Mouse (Mus musculus) hindbrain, embryonic 15.5 days (tissue): ENCODE measurements at regions not wholly inside any gene's neighbourhood (a gene's known extent, or its start where the extent isn't known, plus 50 kb on each side); places are given as distances from the start of the nearest gene placed in this dataset.
A peak's percentile ranks its signal among the peaks of the same experiment; 100 is the strongest.
"Not testable (repeated sequence)": the region's sequence is repeated elsewhere in the genome, so short reads cannot be mapped to it uniquely, and the experiment has no call there.

Experiments used
- ATAC-seq: fragments of 200-750 bp; cut with Nextera tagmentation; 2 replicates; pipeline ENCODE4 v1.8.0; 2017; ENCODE audit warnings: low read depth, moderate number of reproducible peaks, moderate TSS enrichment; ENCODE audit not compliant: low FRiP score
- H3K27ac ChIP-seq: fragments of 300-500 bp; sonication (generic); replicated peaks from 2 replicates; pipeline ENCODE4 v1.5.1; 2015; ENCODE audit warnings: mild to moderate bottlenecking, inconsistent platforms
- H3K27me3 ChIP-seq: fragments of 300-500 bp; sonication (generic); 2 replicates; pipeline ENCODE4 v1.6.1; 2015; ENCODE audit warnings: control low read depth, inconsistent platforms
- H3K36me3 ChIP-seq: fragments of 300-500 bp; sonication (generic); 2 replicates; pipeline ENCODE4 v1.6.1; 2015; ENCODE audit warnings: control low read depth, inconsistent platforms
- H3K4me1 ChIP-seq: fragments of 300-500 bp; sonication (generic); replicated peaks from 2 replicates; pipeline ENCODE4 v1.6.1; 2015; ENCODE audit warnings: control low read depth, inconsistent platforms
- H3K4me2 ChIP-seq: fragments of 300-500 bp; sonication (generic); 2 replicates; pipeline ENCODE4 v1.6.1; 2015; ENCODE audit warnings: moderate library complexity, mild to moderate bottlenecking, inconsistent platforms
- H3K4me3 ChIP-seq: fragments of 300-500 bp; sonication (generic); 2 replicates; pipeline ENCODE4 v1.5.1; 2015; ENCODE audit warnings: mild to moderate bottlenecking, inconsistent platforms
- H3K9ac ChIP-seq: fragments of 300-500 bp; sonication (generic); 2 replicates; pipeline ENCODE4 v1.6.1; 2015; ENCODE audit warnings: inconsistent platforms
- H3K9me3 ChIP-seq: fragments of 300-500 bp; sonication (generic); 2 replicates; pipeline ENCODE4 v1.6.1; 2016; ENCODE audit warnings: control low read depth, inconsistent platforms
- WGBS: fragments of 180-500 bp; shearing (Covaris S2); methylation state at CpG from one replicate; pipeline ENCODE4 v1.1.7; 2015; 5-methylcytosine and 5-hydroxymethylcytosine counted together

DNA sequence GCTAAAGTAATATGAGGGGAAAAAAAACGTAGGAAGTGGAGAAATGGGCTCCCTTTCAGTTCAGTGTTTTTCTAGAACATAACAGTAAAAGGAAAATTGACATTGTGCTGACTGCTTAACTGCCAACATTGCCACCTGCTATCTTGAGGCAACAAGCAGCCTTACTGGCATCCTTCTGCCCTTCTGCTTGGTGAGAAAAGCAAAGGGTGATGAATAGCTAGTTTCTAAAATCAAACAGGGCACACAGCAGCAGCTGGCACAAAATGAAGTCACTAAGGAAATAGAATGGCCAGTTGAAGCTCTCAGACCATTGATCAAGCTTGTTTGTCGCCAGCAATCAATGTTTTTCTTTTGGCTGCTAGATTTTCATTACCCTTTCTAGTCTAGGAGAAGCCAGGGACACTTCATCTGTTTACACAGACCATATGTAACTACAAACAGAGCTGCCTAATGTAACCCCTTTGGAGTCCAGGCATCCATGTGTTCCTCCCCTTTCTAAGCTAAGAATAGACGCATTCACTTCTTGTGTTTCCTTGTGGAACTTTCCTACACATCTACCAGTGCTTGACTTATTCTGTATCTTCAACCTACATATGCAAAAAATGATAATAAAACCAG is 314.2 kb upstream of the Col8a1 start:
- H3K27me3 ChIP-seq = no peaks in the 10 kb centered on the region
- 66% methylated on average over 3 of the region's 3 CpGs for WGBS
- H3K9ac ChIP-seq = no peak overlapping the region
- H3K9me3 ChIP-seq = no peaks in the 10 kb centered on the region
- H3K4me2 ChIP-seq = no peak overlapping the region
- H3K4me3 ChIP-seq = no peak overlapping the region
- peak; percentile 76; the same call in 1 of the 2 replicates for ATAC-seq
- no peaks in the 10 kb centered on the region for H3K4me1 ChIP-seq
- H3K27ac ChIP-seq = no peak overlapping the region
- no peaks in the 10 kb centered on the region for H3K36me3 ChIP-seq

DNA sequence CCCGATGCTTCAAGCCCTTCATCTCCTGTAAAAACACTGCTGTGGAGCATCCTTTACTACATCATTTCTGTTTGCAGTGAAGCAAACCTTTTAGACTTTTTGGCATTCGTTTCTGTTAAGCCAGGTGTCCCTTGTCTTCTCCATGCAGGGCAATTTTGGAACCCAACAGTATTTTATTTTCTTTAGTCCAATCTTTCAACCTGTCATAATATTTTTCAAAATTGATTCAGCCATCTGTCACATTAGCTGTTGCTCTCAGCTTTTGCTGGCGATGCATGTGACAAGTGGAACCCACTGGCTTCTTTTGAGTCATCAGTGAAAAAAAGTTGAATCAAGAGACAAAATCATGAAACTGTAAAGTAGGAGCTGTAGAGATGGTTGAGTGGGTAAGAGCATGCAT is 317.9 kb upstream of the Col8a1 start:
- Histone ChIP-seq H3K4me2 (no peak overlapping the region), H3K36me3 (no peaks in the 10 kb centered on the region), H3K4me3 (no peak overlapping the region), H3K9ac (no peak overlapping the region), H3K27ac (no peak overlapping the region), H3K4me1 (no peaks in the 10 kb centered on the region), H3K9me3 (no peaks in the 10 kb centered on the region), H3K27me3 (no peaks in the 10 kb centered on the region)
- WGBS = 82% methylated on average over 3 of the region's 3 CpGs
- no peak for ATAC-seq

DNA sequence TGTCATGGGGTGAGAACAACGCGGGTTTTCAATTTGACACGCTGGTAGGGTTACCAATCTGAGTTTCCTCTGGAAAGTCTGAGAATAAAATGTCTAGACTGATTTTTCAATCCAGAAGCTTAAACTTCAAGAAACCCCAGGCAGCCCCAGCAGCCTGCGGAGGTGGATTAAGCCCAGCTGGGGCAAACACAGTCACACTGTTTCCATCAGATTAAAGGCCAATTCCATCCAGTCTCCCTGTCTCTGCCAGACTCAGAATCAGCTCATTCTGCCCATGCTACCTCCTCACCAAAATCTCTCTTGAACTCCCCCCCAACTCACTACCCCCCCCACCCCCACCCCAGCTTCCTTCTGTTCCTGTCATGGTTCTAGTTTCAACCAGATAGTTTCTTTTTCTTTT is 307.9 kb upstream of the Dcbld2 start:
- 51% methylated on average over 4 of the region's 4 CpGs for WGBS
- Histone ChIP-seq H3K36me3 (no peaks in the 10 kb centered on the region), H3K4me3 (no peak overlapping the region), H3K27me3 (no peaks in the 10 kb centered on the region), H3K4me1 (no peaks in the 10 kb centered on the region), H3K9me3 (no peaks in the 10 kb centered on the region), H3K27ac (no peak overlapping the region), H3K9ac (no peak overlapping the region), H3K4me2 (no peak overlapping the region)
- ATAC-seq = no peak

DNA sequence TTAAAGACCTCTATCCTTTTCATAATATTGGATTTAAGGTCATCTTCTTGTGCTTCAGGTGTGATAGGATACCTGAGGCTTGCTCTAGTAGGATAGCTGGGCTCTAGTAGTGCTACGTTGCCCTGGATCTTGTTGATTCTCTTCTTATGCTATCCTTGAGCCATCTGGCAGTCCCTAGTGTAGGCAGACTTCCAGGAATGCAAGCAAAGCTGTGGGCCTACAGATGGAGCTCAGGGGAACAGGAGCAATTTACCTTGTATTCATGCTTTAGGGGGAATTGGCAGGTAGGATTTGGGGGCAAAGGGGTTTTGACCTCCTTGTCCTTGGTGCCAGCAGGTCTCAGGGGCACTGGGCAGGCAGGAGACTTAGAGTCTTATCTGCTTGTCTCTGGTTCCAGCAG is 297.8 kb upstream of the Dcbld2 start:
- WGBS = 90% methylated on average over 1 of the region's 1 CpGs
- Histone ChIP-seq H3K4me1 (no peaks in the 10 kb centered on the region), H3K36me3 (no peaks in the 10 kb centered on the region), H3K4me3 (no peak overlapping the region), H3K9ac (no peak overlapping the region), H3K27ac (no peak overlapping the region), H3K9me3 (no peaks in the 10 kb centered on the region), H3K4me2 (no peak overlapping the region), H3K27me3 (no peaks in the 10 kb centered on the region)
- no peak for ATAC-seq

DNA sequence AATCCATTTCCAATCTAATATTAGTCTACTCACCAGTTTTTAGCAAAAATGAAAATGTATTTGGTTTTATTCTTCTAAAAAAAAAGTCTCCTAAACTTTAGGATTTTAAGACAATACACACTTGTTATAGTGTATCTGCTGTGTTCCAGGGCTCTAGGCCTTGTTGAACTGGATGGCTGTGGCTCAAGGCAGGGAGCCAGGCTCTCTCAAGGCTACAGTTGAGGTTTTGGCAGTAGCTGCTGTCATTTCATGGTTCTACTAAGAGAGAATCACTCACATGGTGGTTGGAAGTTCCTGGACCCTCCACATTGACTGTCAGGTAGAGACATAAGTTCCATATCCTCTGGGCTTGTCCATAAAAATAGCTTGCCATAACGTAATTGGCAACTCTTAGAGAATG is 282.2 kb upstream of the Dcbld2 start:
- Histone ChIP-seq H3K9ac (no peak overlapping the region), H3K27ac (no peak overlapping the region), H3K9me3 (no peaks in the 10 kb centered on the region), H3K36me3 (no peaks in the 10 kb centered on the region), H3K4me2 (no peak overlapping the region), H3K4me1 (no peaks in the 10 kb centered on the region), H3K4me3 (no peak overlapping the region), H3K27me3 (no peaks in the 10 kb centered on the region)
- ATAC-seq = no peak
- WGBS = 85% methylated on average over 1 of the region's 1 CpGs

DNA sequence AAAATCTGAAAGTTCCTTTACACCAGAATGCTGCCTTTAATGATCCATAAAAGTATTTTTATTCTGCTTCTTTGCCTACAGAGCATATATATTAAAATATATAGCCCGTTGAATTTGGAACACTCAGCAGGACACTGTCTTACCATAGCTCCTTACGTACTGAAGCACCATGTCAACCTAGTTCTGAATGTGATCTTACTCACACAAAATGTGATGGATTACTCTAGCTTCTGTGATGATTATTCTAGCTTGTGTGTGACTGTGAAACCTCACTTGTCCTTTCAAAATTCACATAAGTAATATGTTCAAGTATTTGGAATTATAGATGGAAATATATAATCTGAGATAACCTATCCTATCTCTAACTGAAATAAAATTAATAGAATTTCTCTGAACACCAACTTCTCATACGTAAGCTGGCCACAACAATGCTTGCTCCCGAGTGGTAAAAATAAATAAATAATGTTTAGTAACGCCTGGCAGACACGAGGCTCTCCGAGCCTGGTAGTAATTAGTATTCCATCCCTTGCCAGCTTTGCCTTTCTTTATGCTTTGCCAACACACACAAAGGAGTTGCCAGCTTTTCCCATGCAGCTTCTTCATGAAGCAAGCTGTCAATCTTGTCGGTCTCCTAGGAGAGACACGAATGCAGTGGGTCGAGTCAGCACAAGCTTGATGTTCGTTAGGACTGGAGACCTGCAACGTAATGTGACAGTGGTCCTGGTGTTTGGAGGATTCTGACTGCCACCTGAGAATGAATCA is 271.9 kb upstream of the Dcbld2 start:
- ATAC-seq = peak; percentile 91
- Histone ChIP-seq H3K4me1 (no peaks in the 10 kb centered on the region), H3K4me2 (peak overlapping the region; percentile 38), H3K9me3 (no peaks in the 10 kb centered on the region), H3K9ac (no peak overlapping the region), H3K4me3 (0 out of 2 replicates have a peak overlapping the region, but pooled peaks have one; percentile 1), H3K36me3 (no peaks in the 10 kb centered on the region), H3K27ac (no peak overlapping the region), H3K27me3 (no peaks in the 10 kb centered on the region)
- 20% methylated on average over 12 of the region's 12 CpGs for WGBS

DNA sequence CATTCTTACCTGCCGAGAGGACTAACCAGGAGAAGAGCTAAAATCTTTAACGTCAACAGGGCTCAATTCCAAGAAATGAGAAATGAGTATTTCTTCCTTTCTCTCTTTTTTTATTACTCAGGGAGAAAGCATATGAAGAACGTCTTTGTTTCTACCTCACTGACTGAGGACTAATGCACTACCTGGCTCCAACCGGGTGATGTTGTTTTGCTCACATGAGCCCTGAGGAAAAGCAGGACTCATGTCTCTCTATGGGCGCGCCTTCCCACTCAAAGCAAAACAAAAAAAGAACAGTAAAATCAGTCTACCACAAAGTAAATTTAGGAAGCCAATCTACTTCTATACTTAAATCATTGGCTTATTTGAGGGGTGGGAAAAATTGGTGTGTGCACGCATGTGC is 271.3 kb upstream of the Dcbld2 start:
- ATAC-seq = peak; percentile 48; the same call in 1 of the 2 replicates
- no peak overlapping the region for H3K27ac ChIP-seq
- no peak overlapping the region for H3K9ac ChIP-seq
- no peaks in the 10 kb centered on the region for H3K36me3 ChIP-seq
- H3K27me3 ChIP-seq = no peaks in the 10 kb centered on the region
- 72% methylated on average over 7 of the region's 7 CpGs for WGBS
- peak overlapping the region; percentile 38 for H3K4me2 ChIP-seq
- no peak overlapping the region for H3K4me3 ChIP-seq
- H3K9me3 ChIP-seq = no peaks in the 10 kb centered on the region
- no peaks in the 10 kb centered on the region for H3K4me1 ChIP-seq

DNA sequence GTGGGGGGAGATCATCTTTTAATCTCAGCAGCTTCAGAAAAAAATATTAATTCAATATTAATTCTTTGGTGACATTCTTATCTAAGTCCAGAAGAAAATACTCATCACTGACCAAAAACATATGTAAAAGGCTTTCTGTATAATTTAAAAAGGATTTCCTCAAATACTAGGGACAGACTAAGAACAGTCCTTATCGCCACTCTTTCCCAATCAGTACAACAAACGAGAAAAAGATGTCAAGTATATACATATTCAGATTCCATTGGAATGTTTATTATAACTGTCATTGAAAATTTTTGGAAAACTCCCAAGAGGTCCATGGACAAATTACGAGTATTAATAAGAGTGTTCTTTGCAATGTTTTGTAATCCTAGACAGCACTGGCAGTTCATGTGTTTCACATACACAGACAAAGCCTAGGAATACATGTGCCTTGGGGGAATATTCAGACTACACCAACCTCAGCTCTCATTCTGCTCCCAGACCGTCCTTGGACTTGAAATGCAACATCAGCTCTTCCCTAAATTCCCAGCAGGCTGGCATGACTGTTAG is 270.4 kb upstream of the Dcbld2 start:
- no peak overlapping the region for H3K4me3 ChIP-seq
- no peak for ATAC-seq
- no peaks in the 10 kb centered on the region for H3K36me3 ChIP-seq
- H3K9ac ChIP-seq = no peak overlapping the region
- no peaks in the 10 kb centered on the region for H3K27me3 ChIP-seq
- H3K9me3 ChIP-seq = no peaks in the 10 kb centered on the region
- H3K4me1 ChIP-seq = no peaks in the 10 kb centered on the region
- H3K27ac ChIP-seq = no peak overlapping the region
- WGBS = 83% methylated on average over 4 of the region's 4 CpGs
- H3K4me2 ChIP-seq = no peak overlapping the region

DNA sequence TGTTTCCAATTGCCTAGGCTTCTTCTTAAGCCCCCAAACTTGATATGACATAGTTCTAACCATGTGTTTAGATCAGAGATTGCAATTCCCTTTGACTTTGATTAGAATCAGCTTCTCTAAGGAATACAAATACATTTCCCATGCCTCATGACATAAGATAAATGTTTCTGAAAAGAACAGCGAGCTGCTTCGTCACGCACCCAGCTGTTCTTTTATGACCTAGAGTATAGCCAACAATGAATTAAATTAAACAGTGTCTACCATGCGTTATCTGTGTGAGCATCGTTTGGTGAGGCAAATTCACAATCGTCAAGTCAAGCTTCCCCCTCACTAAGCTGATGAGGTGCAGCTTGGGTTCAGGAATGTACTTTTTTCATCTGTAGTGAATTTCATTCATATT is 261.8 kb upstream of the Dcbld2 start:
- Histone ChIP-seq H3K27me3 (no peaks in the 10 kb centered on the region), H3K4me1 (no peaks in the 10 kb centered on the region), H3K27ac (no peak overlapping the region), H3K4me3 (no peak overlapping the region), H3K36me3 (no peaks in the 10 kb centered on the region), H3K9me3 (no peaks in the 10 kb centered on the region), H3K9ac (no peak overlapping the region), H3K4me2 (no peak overlapping the region)
- ATAC-seq = no peak
- WGBS = 16% methylated on average over 6 of the region's 6 CpGs

DNA sequence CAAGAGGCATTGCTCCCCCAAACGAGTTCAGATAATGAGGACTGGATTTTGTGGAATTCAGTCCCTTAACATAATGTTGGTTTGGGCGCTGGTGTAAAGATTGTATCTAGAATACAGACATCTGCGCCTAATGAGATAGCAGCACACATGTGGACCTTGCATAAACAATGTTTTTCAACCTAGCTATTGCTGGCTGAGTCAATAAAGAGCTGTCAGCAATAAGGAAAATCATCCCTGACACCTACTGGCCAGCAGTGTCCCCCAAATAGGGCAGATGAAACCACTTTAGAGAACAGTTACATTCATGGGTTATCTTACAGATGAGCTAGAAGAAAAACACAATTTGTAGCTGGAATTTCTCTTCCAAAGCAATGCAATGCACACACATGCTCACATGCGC is 252.7 kb upstream of the Dcbld2 start:
- H3K4me2 ChIP-seq = no peak overlapping the region
- H3K4me3 ChIP-seq = no peak overlapping the region
- 42% methylated on average over 4 of the region's 4 CpGs for WGBS
- H3K9me3 ChIP-seq = no peaks in the 10 kb centered on the region
- no peak for ATAC-seq
- H3K27ac ChIP-seq = no peak overlapping the region
- H3K27me3 ChIP-seq = no peaks in the 10 kb centered on the region
- no peak overlapping the region for H3K9ac ChIP-seq
- no peaks in the 10 kb centered on the region for H3K4me1 ChIP-seq
- no peaks in the 10 kb centered on the region for H3K36me3 ChIP-seq

DNA sequence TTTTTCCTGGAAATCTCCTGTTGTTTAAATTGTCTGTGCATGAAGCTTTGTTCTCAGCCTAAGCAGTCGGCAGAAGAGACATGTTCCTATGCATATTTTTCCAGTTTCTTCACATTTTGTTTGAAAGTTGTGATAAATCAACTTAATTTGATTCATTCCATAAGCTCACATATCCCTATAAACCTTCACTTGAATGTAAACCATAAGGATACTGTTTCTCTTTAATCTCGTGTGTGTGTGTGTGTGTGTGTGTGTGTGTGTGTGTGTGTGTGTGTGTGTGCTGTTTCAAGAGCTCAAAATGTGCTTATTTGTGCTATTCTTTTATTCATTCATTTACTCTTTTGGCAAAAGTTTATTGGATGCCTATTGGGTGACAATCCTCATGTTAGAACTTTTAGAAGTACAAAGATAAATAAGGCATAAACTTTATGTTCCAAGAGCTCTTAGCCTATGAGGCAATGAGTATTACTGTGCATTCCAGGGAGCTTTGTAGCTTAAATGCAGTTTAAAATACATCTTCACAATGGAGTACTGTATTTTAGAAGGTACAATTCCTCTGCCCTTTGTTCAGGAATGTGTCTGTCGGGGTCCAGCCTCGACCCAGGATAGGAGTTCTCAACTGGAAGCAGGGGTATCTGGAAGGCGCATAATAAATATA is 229.4 kb upstream of the Dcbld2 start:
- no peaks in the 10 kb centered on the region for H3K9me3 ChIP-seq
- H3K4me2 ChIP-seq = no peak overlapping the region
- 81% methylated on average over 5 of the region's 5 CpGs for WGBS
- no peak overlapping the region for H3K27ac ChIP-seq
- no peak for ATAC-seq
- H3K27me3 ChIP-seq = no peaks in the 10 kb centered on the region
- no peaks in the 10 kb centered on the region for H3K4me1 ChIP-seq
- no peak overlapping the region for H3K9ac ChIP-seq
- H3K36me3 ChIP-seq = no peaks in the 10 kb centered on the region
- no peak overlapping the region for H3K4me3 ChIP-seq

DNA sequence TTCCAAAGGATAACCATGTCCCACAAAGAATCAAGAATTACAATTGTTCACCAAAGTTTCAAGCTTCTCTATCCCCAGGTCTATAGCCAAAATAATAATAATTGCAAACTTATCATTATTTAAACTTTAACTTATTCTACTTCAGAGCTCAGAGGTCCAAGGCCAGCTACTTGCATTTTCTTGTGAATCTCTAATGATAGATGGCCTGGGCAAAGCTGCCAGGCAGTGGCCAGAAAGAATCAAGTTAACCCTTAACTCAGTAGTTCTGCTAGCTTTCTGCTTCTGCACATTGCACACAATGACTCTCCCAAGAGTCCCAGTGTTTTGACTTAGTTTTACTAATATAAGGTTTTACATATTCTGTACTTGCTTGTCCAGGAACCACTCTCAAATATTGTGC is 228.3 kb upstream of the Dcbld2 start:
- H3K4me3 ChIP-seq, H3K27ac ChIP-seq, H3K27me3 ChIP-seq, H3K9me3 ChIP-seq, H3K4me1 ChIP-seq, ATAC-seq, H3K4me2 ChIP-seq, H3K9ac ChIP-seq, H3K36me3 ChIP-seq: not testable (repeated sequence)
